Mouse (Mus musculus) myocyte (in vitro differentiated cells): ENCODE measurements around the gene Mrpl11.

Experiments
- CEBPB ChIP-seq: IDR thresholded peaks from 2 replicates; pipeline ENCODE4 v1.6.1; 2011; ENCODE audit warnings: mild to moderate bottlenecking, moderate library complexity; ENCODE audit not compliant: poor library complexity, insufficient read depth, severe bottlenecking
- MAX ChIP-seq: IDR thresholded peaks from one replicate; pipeline ENCODE4 v1.6.1; 2011; ENCODE audit warnings: low read depth, mild to moderate bottlenecking, control low read depth
- POLR2A ChIP-seq: IDR thresholded peaks from one replicate; pipeline ENCODE4 v1.6.1; 2011; ENCODE audit warnings: low read depth, mild to moderate bottlenecking, control low read depth, moderate library complexity; ENCODE audit not compliant: insufficient read length
- POLR2AphosphoS2 ChIP-seq: IDR thresholded peaks from one replicate; pipeline ENCODE4 v1.6.1; 2011; ENCODE audit warnings: low read depth, control low read depth; ENCODE audit not compliant: insufficient read length
- REST ChIP-seq: IDR thresholded peaks from one replicate; pipeline ENCODE4 v1.6.1; 2011; ENCODE audit warnings: mild to moderate bottlenecking, control low read depth, moderate library complexity; ENCODE audit not compliant: insufficient read depth, insufficient read length
- USF1 ChIP-seq: IDR thresholded peaks from one replicate; pipeline ENCODE4 v1.6.1; 2011; ENCODE audit warnings: low read depth, mild to moderate bottlenecking, control low read depth, moderate library complexity

DNA sequence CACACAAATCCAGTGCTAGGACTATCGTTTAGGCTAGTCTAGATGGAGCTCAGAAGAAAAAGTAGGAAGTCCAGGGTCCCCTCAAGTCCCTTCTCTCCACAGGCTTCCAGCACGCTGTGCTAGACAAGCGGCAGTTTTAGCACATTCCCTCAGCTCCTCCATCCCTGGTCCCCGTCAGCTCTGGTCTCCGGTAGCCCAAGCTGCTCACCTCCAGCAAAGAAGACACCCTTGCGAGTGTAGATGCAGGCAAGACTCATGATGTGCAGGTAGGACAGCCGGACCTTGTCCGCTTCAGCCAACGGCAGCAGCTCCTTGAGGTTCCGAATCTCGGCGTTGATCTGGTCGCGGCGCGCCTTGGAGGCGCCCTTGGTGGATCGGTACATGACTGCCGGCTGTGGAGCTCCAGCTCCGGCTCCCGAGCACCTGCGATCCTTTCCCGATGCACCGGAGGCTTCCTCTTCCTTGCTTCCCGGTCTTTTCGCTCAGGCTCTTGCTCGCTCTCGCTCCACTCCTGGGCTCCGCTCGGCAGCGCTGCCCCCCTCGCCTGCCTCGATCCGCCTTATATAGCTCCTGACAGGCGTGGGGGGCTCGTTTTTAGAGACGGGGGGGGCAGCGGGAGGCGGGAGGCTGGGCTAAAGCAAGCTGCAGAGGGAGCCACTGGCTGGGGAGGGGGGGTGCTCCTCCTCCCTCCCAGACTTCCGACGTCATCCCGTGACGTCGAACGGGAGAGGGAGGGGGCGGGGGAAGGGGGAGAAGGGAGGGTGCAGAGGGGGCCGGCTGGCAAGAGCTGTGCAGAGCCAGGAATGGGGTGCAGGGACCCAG is 27.7 kb downstream of the Mrpl11 start:
- TF ChIP-seq POLR2A (no peak), USF1 (no peak), REST (peak; percentile 1), POLR2AphosphoS2 (no peak), CEBPB (no peak), MAX (no peak)
